Mouse (Mus musculus): Measurements from ENCODE around the gene 4930503B20Rik. TPM values are rescaled to one million over a fixed set of nuclear protein-coding genes. Genes with fewer than 3 reads are reported as not detected.

The 4930503B20Rik gene
- total and polyA plus RNA-seq, 3 experiments, result 0.44 TPM; not detected in 2

DNA sequence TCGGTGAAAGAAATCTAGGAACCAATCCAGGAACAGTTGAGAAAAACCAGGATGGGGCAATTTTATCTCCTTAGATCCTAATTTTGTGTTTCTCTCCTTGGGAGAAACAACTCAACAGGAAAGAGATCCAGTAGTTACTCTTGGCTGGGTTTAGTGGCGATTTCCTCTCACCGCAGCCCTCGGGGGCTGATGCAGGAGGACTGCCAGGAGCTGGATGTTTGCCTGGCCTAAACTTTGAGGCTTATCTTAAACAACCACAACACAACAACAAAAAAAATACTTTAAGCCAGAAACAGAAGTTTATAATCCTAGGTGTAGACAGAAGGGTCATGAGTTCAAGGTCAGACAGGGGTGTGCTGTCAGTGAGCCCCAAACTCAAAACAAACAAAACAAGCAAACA is 39.3 kb downstream of the 4930503B20Rik start:
- Histone ChIP-seq H3K27me3 (ENCODE audit: insufficient read depth, low read length) (peaks cover 7% of the 10 kb centered on the region; the same call in 1 of the 2 replicates), H3K36me3 (replicated peaks) (no peaks in the 10 kb centered on the region), H3K4me3 (ENCODE audit: low read depth, low read length) (no peak overlapping the region), H3K4me1 (ENCODE audit: insufficient read depth, low read depth, low read length) (peaks cover 22% of the 10 kb centered on the region), H3K9me3 (replicated peaks) (no peaks in the 10 kb centered on the region)
- no peak for TF ChIP-seq GATA1 (IDR thresholded peaks at IDR 0.05; ENCODE audit: borderline replicate concordance, low read length)
- no peak for TF ChIP-seq TAL1 (conservative IDR thresholded peaks at IDR 0.05; ENCODE audit: low read depth, low read length)
- no peak for TF ChIP-seq GATA2 (IDR thresholded peaks at IDR 0.05; ENCODE audit: borderline replicate concordance, low read depth, low read length)
- no peak for TF ChIP-seq CTCF (IDR thresholded peaks at IDR 0.05; ENCODE audit: low read depth, low read length)
- TF ChIP-seq POLR2AphosphoS5 (IDR thresholded peaks at IDR 0.05; ENCODE audit: insufficient replicate concordance, low read depth, low read length), result no peak
- DNase-seq (ENCODE audit: low spot score), result no peak
- no peak for ATAC-seq (ENCODE audit: extremely low read depth, insufficient number of reproducible peaks, low FRiP score, poor library complexity, severe bottlenecking)

DNA sequence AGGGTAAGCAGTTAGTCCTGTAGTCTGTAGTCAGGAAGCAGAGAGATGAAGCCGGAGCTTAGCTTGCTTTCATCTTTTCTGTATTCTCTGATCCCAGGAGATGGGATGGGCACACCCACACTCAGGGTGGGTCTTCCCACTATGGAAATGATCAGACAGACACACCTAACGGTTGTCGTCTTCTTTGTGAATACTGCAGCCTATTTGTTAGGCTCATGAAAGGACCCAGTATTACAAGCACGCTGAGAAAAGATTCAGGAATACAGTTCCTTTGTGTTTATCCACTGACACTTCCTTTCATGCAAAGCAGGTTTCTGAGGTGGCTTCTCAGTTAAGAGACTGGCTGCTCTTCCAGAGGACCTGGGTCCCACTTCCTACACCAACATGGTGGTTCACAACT is 39.9 kb downstream of the 4930503B20Rik start:
- Histone ChIP-seq H3K4me1 (ENCODE audit: insufficient read depth, low read depth, low read length) (peaks cover 17% of the 10 kb centered on the region), H3K27me3 (ENCODE audit: insufficient read depth, low read length) (peaks cover 7% of the 10 kb centered on the region; the same call in 1 of the 2 replicates), H3K36me3 (replicated peaks) (no peaks in the 10 kb centered on the region), H3K4me3 (ENCODE audit: low read depth, low read length) (no peak overlapping the region), H3K9me3 (replicated peaks) (no peaks in the 10 kb centered on the region)
- DNase-seq (ENCODE audit: low spot score) (no peak), ATAC-seq (ENCODE audit: extremely low read depth, insufficient number of reproducible peaks, low FRiP score, poor library complexity, severe bottlenecking) (no peak)
- no peak for TF ChIP-seq POLR2AphosphoS5 (IDR thresholded peaks at IDR 0.05; ENCODE audit: insufficient replicate concordance, low read depth, low read length)
- TF ChIP-seq GATA1 (IDR thresholded peaks at IDR 0.05; ENCODE audit: borderline replicate concordance, low read length), result no peak
- TF ChIP-seq CTCF (IDR thresholded peaks at IDR 0.05; ENCODE audit: low read depth, low read length), result no peak

DNA sequence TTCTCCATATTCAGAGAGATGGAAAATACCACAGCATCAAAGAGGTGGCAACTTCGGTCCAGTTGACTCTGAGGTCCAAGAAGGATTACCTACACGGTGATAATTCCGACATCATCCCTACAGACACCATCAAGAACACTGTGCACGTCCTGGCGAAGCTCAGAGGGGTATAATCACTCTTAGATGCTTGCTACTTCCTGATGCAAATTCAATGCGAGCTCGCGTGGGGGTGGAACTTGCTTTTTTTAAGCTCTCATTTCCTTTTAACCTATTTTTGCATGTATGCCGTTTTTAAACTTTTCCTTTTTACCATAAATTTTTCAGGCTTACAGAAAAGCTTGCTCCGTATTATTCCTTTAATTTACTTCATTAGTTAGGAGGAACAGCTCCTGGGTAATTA is 40.8 kb downstream of the 4930503B20Rik start:
- ATAC-seq (ENCODE audit: extremely low read depth, insufficient number of reproducible peaks, low FRiP score, poor library complexity, severe bottlenecking) (no peak), DNase-seq (ENCODE audit: low spot score) (no peak)
- H3K4me1 ChIP-seq (ENCODE audit: insufficient read depth, low read depth, low read length), result peaks cover 11% of the 10 kb centered on the region
- H3K4me3 ChIP-seq (ENCODE audit: low read depth, low read length), result no peak overlapping the region
- peaks cover 7% of the 10 kb centered on the region; the same call in 1 of the 2 replicates for H3K27me3 ChIP-seq (ENCODE audit: insufficient read depth, low read length)
- no peaks in the 10 kb centered on the region for H3K36me3 ChIP-seq (replicated peaks)
- no peak for TF ChIP-seq TAL1 (conservative IDR thresholded peaks at IDR 0.05; ENCODE audit: low read depth, low read length)
- no peak for TF ChIP-seq GATA1 (IDR thresholded peaks at IDR 0.05; ENCODE audit: borderline replicate concordance, low read length)
- TF ChIP-seq GATA2 (IDR thresholded peaks at IDR 0.05; ENCODE audit: borderline replicate concordance, low read depth, low read length), result no peak
- TF ChIP-seq POLR2AphosphoS5 (IDR thresholded peaks at IDR 0.05; ENCODE audit: insufficient replicate concordance, low read depth, low read length), result no peak
- no peak for TF ChIP-seq CTCF (IDR thresholded peaks at IDR 0.05; ENCODE audit: low read depth, low read length)
- H3K9me3 ChIP-seq (replicated peaks), result no peaks in the 10 kb centered on the region

DNA sequence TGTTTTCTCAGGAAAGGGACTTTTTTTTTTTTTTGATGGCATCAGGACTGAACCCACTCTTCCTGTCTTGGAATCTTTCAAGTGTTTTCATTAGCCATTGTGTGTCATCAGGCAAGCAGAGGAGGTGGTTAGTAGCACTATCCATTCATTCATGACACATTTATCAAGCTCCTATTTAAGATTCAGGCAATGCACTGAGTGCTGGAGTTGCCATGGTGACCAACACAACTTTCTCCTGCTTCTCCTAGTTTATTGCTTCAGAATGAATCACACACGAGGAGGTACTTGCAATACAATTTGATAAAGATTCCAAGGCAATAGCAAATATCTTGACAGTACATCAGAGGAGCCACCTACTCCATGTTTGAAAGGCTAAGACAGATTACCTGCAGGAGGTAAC is 43.7 kb downstream of the 4930503B20Rik start:
- DNase-seq (ENCODE audit: low spot score) (no peak), ATAC-seq (ENCODE audit: extremely low read depth, insufficient number of reproducible peaks, low FRiP score, poor library complexity, severe bottlenecking) (no peak)
- H3K4me3 ChIP-seq (ENCODE audit: low read depth, low read length), result no peak overlapping the region
- H3K27me3 ChIP-seq (ENCODE audit: insufficient read depth, low read length), result peaks cover 8% of the 10 kb centered on the region
- no peak for TF ChIP-seq TAL1 (conservative IDR thresholded peaks at IDR 0.05; ENCODE audit: low read depth, low read length)
- H3K36me3 ChIP-seq (replicated peaks), result no peaks in the 10 kb centered on the region
- H3K9me3 ChIP-seq (replicated peaks), result no peaks in the 10 kb centered on the region
- H3K4me1 ChIP-seq (ENCODE audit: insufficient read depth, low read depth, low read length), result peaks cover 7% of the 10 kb centered on the region

DNA sequence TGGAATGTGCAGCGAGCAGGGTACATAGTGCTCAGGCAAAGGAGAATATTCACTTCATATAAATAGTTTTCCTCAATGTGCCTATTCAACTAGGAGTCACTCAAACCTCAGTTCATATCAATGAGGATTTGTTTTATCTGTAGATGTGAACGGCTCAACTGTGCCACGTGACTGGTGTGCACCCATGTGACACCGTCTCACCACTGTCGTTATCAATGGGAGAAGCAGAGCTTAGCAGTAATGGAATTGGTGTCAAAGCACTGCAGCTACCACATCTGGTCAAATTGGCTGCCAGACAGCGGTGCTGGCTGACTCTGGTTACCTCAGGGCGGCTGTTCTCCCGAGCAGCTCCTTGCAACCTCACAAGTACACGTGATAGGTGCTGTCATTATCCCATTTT is 46.5 kb downstream of the 4930503B20Rik start:
- TF ChIP-seq POLR2AphosphoS5 (IDR thresholded peaks at IDR 0.05; ENCODE audit: insufficient replicate concordance, low read depth, low read length) (no peak), GATA1 (IDR thresholded peaks at IDR 0.05; ENCODE audit: borderline replicate concordance, low read length) (no peak), GATA2 (IDR thresholded peaks at IDR 0.05; ENCODE audit: borderline replicate concordance, low read depth, low read length) (no peak), TAL1 (conservative IDR thresholded peaks at IDR 0.05; ENCODE audit: low read depth, low read length) (no peak), CTCF (IDR thresholded peaks at IDR 0.05; ENCODE audit: low read depth, low read length) (no peak)
- Histone ChIP-seq H3K4me1 (ENCODE audit: insufficient read depth, low read depth, low read length) (peaks cover 26% of the 10 kb centered on the region), H3K36me3 (replicated peaks) (no peaks in the 10 kb centered on the region), H3K4me3 (ENCODE audit: low read depth, low read length) (no peak overlapping the region), H3K27me3 (ENCODE audit: insufficient read depth, low read length) (peaks cover 9% of the 10 kb centered on the region), H3K9me3 (replicated peaks) (no peaks in the 10 kb centered on the region)
- ATAC-seq (ENCODE audit: extremely low read depth, insufficient number of reproducible peaks, low FRiP score, poor library complexity, severe bottlenecking) (no peak), DNase-seq (ENCODE audit: low spot score) (no peak)

DNA sequence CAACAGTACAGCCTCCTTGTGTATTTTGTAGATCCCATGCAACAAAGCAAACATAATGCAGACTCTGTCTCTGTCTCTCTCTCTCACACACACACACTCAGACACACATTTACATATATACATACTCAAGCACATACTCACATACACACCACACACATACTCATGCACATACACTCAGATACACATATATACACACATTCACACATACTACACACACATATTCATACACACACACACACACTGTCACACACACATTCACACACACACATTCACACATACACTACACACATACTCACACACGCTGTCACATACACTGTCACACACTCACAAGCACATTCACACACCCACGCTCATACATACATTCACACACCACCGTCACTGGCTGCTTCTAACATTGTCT is 48.6 kb downstream of the 4930503B20Rik start:
- H3K36me3 ChIP-seq (replicated peaks), result no peaks in the 10 kb centered on the region
- no peak for TF ChIP-seq CTCF (IDR thresholded peaks at IDR 0.05; ENCODE audit: low read depth, low read length)
- TF ChIP-seq POLR2AphosphoS5 (IDR thresholded peaks at IDR 0.05; ENCODE audit: insufficient replicate concordance, low read depth, low read length), result no peak
- no peak for TF ChIP-seq GATA2 (IDR thresholded peaks at IDR 0.05; ENCODE audit: borderline replicate concordance, low read depth, low read length)
- TF ChIP-seq GATA1 (IDR thresholded peaks at IDR 0.05; ENCODE audit: borderline replicate concordance, low read length), result no peak
- TF ChIP-seq TAL1 (conservative IDR thresholded peaks at IDR 0.05; ENCODE audit: low read depth, low read length), result no peak
- H3K4me1 ChIP-seq (ENCODE audit: insufficient read depth, low read depth, low read length), result peaks cover 28% of the 10 kb centered on the region
- no peaks in the 10 kb centered on the region for H3K9me3 ChIP-seq (replicated peaks)
- H3K4me3 ChIP-seq (ENCODE audit: low read depth, low read length), result no peak overlapping the region
- no peak for ATAC-seq (ENCODE audit: extremely low read depth, insufficient number of reproducible peaks, low FRiP score, poor library complexity, severe bottlenecking)
- peaks cover 9% of the 10 kb centered on the region for H3K27me3 ChIP-seq (ENCODE audit: insufficient read depth, low read length)
- no peak for DNase-seq (ENCODE audit: low spot score)

DNA sequence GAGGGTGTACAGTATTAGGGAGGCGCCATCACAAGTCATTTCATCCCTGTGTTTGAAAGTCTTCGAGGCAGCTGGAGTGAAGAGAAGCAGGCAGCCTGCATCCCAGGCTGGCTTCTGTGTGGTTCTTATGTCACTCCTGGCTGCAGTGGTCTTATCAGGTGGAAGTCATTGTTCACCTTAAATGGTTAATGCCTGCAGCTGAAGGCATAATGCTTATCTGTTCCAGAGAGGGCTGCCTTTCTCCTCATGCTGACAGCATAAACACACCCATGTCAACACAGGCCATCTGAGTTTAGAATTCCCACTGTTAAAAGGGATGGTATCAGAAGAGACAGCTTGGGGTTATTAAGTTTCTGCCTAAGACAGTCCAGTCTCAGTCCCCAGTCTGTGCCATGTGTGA is 49.9 kb downstream of the 4930503B20Rik start:
- peak; percentile 43 for TF ChIP-seq TAL1 (conservative IDR thresholded peaks at IDR 0.05; ENCODE audit: low read depth, low read length)
- TF ChIP-seq CTCF (IDR thresholded peaks at IDR 0.05; ENCODE audit: low read depth, low read length), result no peak

More for the DNA sequence above, 49.9 kb downstream of the 4930503B20Rik start:
- Histone ChIP-seq H3K27me3 (ENCODE audit: insufficient read depth, low read length) (peaks cover 12% of the 10 kb centered on the region), H3K4me3 (ENCODE audit: low read depth, low read length) (no peak overlapping the region; the same call in 1 of the 2 replicates), H3K9me3 (replicated peaks) (no peaks in the 10 kb centered on the region), H3K4me1 (ENCODE audit: insufficient read depth, low read depth, low read length) (peaks cover 34% of the 10 kb centered on the region), H3K36me3 (replicated peaks) (no peaks in the 10 kb centered on the region)
- peak; percentile 80 for ATAC-seq (ENCODE audit: extremely low read depth, insufficient number of reproducible peaks, low FRiP score, poor library complexity, severe bottlenecking)
- peak; percentile 24 for DNase-seq (ENCODE audit: low spot score)
